Mouse (Mus musculus) liver, embryonic 14.5 days (tissue): ENCODE results near the gene Ccdc24.
A peak's percentile ranks its signal among the peaks of the same experiment; 100 is the strongest.

Experiments
- CTCF ChIP-seq: IDR thresholded peaks from 2 replicates; pipeline ENCODE4 v1.5.1; 2016; ENCODE audit warnings: antibody characterized with exemption, low read depth, control low read depth
- EP300 ChIP-seq: IDR thresholded peaks from 2 replicates; pipeline ENCODE4 v1.6.1; 2016; ENCODE audit warnings: antibody characterized with exemption, low read depth

DNA sequence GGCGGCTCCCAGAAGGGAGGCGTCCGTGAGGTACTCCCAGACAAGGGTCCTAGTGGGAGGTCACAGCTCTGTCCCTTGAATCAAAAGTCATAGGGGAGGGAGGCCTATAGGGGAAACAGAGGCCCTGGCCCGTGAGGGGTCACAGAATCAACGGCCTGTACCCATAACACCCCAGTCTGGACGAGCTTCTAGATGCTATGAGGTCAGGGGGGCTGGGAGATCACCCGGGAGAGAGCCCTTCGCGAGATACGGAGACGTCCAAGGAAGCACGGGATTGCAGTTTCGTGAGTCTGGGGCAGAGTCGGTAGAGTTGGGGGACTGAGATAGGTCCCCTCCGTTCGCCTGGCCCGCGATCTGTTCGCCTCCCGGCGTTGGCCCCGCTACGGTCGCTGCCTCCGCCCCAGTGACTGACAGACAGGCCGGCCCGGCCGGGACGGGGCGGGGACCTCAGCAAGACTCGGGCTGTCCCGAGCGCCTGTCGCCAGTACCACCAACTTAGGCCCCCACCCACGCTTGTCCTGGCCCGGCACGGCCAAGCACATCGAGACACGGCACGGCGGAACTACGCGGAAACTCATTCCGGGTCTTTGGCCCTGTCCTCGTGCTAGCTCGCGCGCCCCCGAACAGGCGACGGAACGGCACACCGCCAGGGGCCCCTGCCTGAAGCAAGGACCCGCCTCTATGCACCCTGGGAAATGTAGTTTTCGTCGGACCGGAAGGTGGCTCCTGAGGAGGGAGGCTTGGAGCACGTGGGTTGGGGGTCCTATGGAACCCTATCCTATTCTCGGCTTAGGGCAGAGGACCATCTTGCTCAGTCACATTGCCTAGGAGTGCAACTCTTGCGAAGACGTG lies 42.5 kb upstream of the Ccdc24 start, which contains the start of gene Ipo13:
- peak; percentile 52 for TF ChIP-seq CTCF
- peak; percentile 77 for TF ChIP-seq EP300
